Mouse (Mus musculus) liver, adult 2 months (tissue): ENCODE measurements around the gene Defa23. TPM values are rescaled to one million over a fixed set of nuclear protein-coding genes. Genes with fewer than 3 reads are reported as not detected.
"Not testable (repeated sequence)": the region's sequence is repeated elsewhere in the genome, so short reads cannot be mapped to it uniquely, and the experiment has no call there.

Source experiments
- DNase-seq: peaks from one replicate; pipeline ENCODE4 v3.0.0-alpha.2; 2011; ENCODE audit warnings: low read depth, low spot score; ENCODE audit errors: extremely low read depth
- H3K27ac ChIP-seq: fragments of 200-500 bp; replicated peaks from 2 replicates; pipeline ENCODE4 v1.5.1; 2012; ENCODE audit warnings: low read depth, mild to moderate bottlenecking, control low read depth, inconsistent platforms, low read length; ENCODE audit not compliant: insufficient read depth
- H3K27me3 ChIP-seq: fragments of 200-500 bp; 2 replicates; pipeline ENCODE4 v1.6.1; 2012; ENCODE audit warnings: mild to moderate bottlenecking, moderate library complexity, low read length, inconsistent platforms; ENCODE audit not compliant: control insufficient read depth, insufficient read depth
- H3K36me3 ChIP-seq: fragments of 200-500 bp; 2 replicates; pipeline ENCODE4 v1.6.1; 2012; ENCODE audit warnings: low read length, inconsistent platforms; ENCODE audit not compliant: control insufficient read depth, insufficient read depth
- H3K4me1 ChIP-seq: fragments of 200-500 bp; 2 replicates; pipeline ENCODE4 v1.6.1; 2011; ENCODE audit warnings: low read length; ENCODE audit not compliant: control insufficient read depth, insufficient read depth
- H3K4me3 ChIP-seq: fragments of 200-500 bp; 2 replicates; pipeline ENCODE4 v1.5.1; 2011; ENCODE audit warnings: low read depth, mild to moderate bottlenecking, control low read depth, low read length, moderate library complexity; ENCODE audit not compliant: insufficient read depth
- H3K79me2 ChIP-seq: fragments of 200-500 bp; 2 replicates; pipeline ENCODE4 v1.6.1; 2012; ENCODE audit warnings: inconsistent platforms, mild to moderate bottlenecking, low read length, moderate library complexity; ENCODE audit not compliant: control insufficient read depth, insufficient read depth
- H3K9ac ChIP-seq: fragments of 200-500 bp; 2 replicates; pipeline ENCODE4 v1.6.1; 2012; ENCODE audit warnings: low read depth, mild to moderate bottlenecking, control low read depth, inconsistent platforms, low read length
- CTCF ChIP-seq: fragments of 200-500 bp; IDR thresholded peaks from 2 replicates; pipeline ENCODE4 v1.5.1; 2011; ENCODE audit warnings: low read depth, low read length, control low read depth
- POLR2A ChIP-seq: fragments of 200-500 bp; IDR thresholded peaks from 2 replicates; pipeline ENCODE4 v1.6.1; 2011; ENCODE audit warnings: low read length, control low read depth; ENCODE audit not compliant: insufficient read depth; ENCODE audit errors: extremely low read depth
- WGBS: fragments of 180-500 bp; shearing (Covaris S2); methylation state at CpG from one replicate; pipeline ENCODE4 v1.1.7; 2018; 5-methylcytosine and 5-hydroxymethylcytosine counted together
- polyA plus RNA-seq: library from polyadenylated mRNA; depleted of rRNA; stranded (reverse); fragments of >200 nt; gene quantifications from 2 replicates; pipeline ENCODE4 v1.2.3, GENCODE M21; 2012; rRNA removed
- total RNA-seq: library from RNA; depleted of rRNA; stranded (reverse); fragments of >200 nt; gene quantifications from 2 replicates; pipeline ENCODE4 v1.2.3, GENCODE M21; 2014; rRNA removed

Defa23 gene
- total and polyA plus RNA-seq, 2 experiments: not detected

- DNase-seq: peak; percentile 27
- Histone ChIP-seq H3K79me2 (no peaks in the 10 kb centered on the region), H3K27ac (no peak overlapping the region), H3K36me3 (no peaks in the 10 kb centered on the region), H3K27me3 (no peaks in the 10 kb centered on the region), H3K4me3 (no peak overlapping the region), H3K4me1 (no peaks in the 10 kb centered on the region), H3K9ac (no peak overlapping the region)
- 31% methylated on average over 4 of the region's 4 CpGs for WGBS
- TF ChIP-seq CTCF: no peak; the same call in 1 of the 2 replicates
- no peak for TF ChIP-seq POLR2A
Observed at GRCm38 (mm10) chr8:21093106-21093505, 38.3 kb downstream of the Defa23 start.

DNA sequence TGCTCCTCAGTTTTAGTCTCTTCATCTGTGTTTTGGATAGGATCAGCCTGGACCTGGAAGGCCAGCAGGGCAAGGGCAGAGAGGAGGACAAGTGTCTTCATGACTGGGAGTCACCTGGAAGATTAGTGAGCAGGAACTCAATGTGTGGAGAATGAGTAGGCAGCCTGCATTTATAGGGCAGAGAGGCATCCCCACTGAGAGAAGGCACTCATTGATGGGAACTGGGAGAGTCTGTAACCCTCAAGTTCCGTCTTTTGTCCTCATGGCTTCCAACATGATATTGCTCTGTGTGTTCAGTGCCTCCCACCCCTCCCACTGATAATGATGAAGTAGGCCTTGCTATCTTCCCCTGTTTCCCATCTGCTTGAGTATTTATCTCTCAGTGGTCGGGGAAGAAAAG, 41.1 kb downstream of the Defa23 start, which contains the start of gene Gm14851:
Gene Gm14851, minus strand, starts transcription at position 101 of the 400 bp plus-strand sequence.
- WGBS: 38% methylated on average over 1 of the region's 2 CpGs
- H3K4me3 ChIP-seq, DNase-seq, H3K36me3 ChIP-seq, H3K9ac ChIP-seq, H3K4me1 ChIP-seq, H3K27me3 ChIP-seq, H3K27ac ChIP-seq, H3K79me2 ChIP-seq: not testable (repeated sequence)

Other genes with a start within 250 kb of the Defa23 start
- not detected in 2 replicates for gene Defb33, start 162.4 kb upstream of the Defa23 start, total RNA-seq
- not detected in 2 replicates for gene Defb33, start 162.4 kb upstream of the Defa23 start, polyA plus RNA-seq
- gene Gm15056, start 152.4 kb upstream of the Defa23 start, total RNA-seq: not detected in 2 replicates
- gene Gm15056, start 152.4 kb upstream of the Defa23 start, polyA plus RNA-seq: not detected in 2 replicates
- not detected in 2 replicates for gene Gm6040, start 133.0 kb upstream of the Defa23 start, total RNA-seq
- not detected in 2 replicates for gene Gm6040, start 133.0 kb upstream of the Defa23 start, polyA plus RNA-seq
- not detected in 2 replicates for gene AY761185, start 110.3 kb upstream of the Defa23 start, total RNA-seq
- not detected in 2 replicates for gene AY761185, start 110.3 kb upstream of the Defa23 start, polyA plus RNA-seq
- gene Defa21, start 29.5 kb upstream of the Defa23 start, total RNA-seq: not detected in 2 replicates
- gene Defa21, start 29.5 kb upstream of the Defa23 start, polyA plus RNA-seq: not detected in 2 replicates
- gene Defa35, start 10.0 kb downstream of the Defa23 start, total RNA-seq: not detected in 2 replicates
- not detected in 2 replicates for gene Defa35, start 10.0 kb downstream of the Defa23 start, polyA plus RNA-seq
- gene Defa25, start 29.4 kb downstream of the Defa23 start, total RNA-seq: not detected in 2 replicates
- gene Defa25, start 29.4 kb downstream of the Defa23 start, polyA plus RNA-seq: not detected in 2 replicates
- gene Gm14851, start 41.0 kb downstream of the Defa23 start, total RNA-seq: not detected in 2 replicates
- gene Gm14851, start 41.0 kb downstream of the Defa23 start, polyA plus RNA-seq: not detected in 2 replicates
- gene Defa30, start 79.6 kb downstream of the Defa23 start, total RNA-seq: not detected in 2 replicates
- gene Defa30, start 79.6 kb downstream of the Defa23 start, polyA plus RNA-seq: not detected in 2 replicates
- not detected in 2 replicates for gene Defa22, start 107.2 kb downstream of the Defa23 start, total RNA-seq
- gene Defa22, start 107.2 kb downstream of the Defa23 start, polyA plus RNA-seq: not detected in 2 replicates
- not detected in 2 replicates for gene Defa31, start 136.6 kb downstream of the Defa23 start, total RNA-seq
- gene Defa31, start 136.6 kb downstream of the Defa23 start, polyA plus RNA-seq: not detected in 2 replicates
- not detected in 2 replicates for gene Gm15293, start 146.5 kb downstream of the Defa23 start, total RNA-seq
- not detected in 2 replicates for gene Gm15293, start 146.5 kb downstream of the Defa23 start, polyA plus RNA-seq
- gene Gm15292, start 194.7 kb downstream of the Defa23 start, total RNA-seq: not detected in 2 replicates
- gene Gm15292, start 194.7 kb downstream of the Defa23 start, polyA plus RNA-seq: not detected in 2 replicates